Mouse (Mus musculus): Measurements from ENCODE around the gene Fam78b.

DNA sequence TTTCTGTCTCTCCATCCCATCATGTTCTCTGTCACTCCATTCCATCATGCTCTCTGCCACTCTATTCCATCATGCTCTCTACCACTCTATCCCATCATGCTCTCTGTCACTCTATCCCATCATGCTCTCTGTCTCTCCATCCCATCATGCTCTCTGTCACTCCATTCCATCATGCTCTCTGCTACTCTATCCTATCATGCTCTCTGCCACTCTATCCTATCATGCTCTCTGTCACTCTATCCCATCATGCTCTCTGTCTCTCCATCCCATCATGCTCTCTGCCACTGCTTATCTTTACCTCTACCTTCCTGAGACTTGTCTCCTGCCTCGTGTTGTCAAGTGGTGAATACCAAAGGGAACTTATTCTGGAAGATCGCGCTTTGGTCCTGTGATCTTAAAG is 49.6 kb downstream of the Fam78b start:
- TF ChIP-seq CTCF (IDR thresholded peaks at IDR 0.05; ENCODE audit: borderline replicate concordance, extremely low read depth, insufficient read depth, insufficient read length) (no peak), POLR2A (IDR thresholded peaks at IDR 0.05; ENCODE audit: borderline replicate concordance, extremely low read depth, insufficient read depth, insufficient read length, poor library complexity, severe bottlenecking) (no peak)
